Mouse (Mus musculus) erythroblast, embryonic 14.5 days (primary cell): ENCODE results near the gene Hspb8.

Experiments
- GATA1 ChIP-seq: IDR thresholded peaks from 2 replicates; pipeline ENCODE4 v1.6.1; 2012; ENCODE audit warnings: low read length, inconsistent platforms, mixed read lengths
- TAL1 ChIP-seq: IDR thresholded peaks from 3 replicates; pipeline ENCODE4 v1.6.1; 2012; ENCODE audit warnings: low read length, inconsistent platforms, mixed read lengths

- TF ChIP-seq GATA1 (no peak), TAL1 (no peak)
These were observed 12.7 kb downstream of the Hspb8 start for GRCm38 (mm10) chr5:116409689-116410590.
